8 mouse cellular contexts compared by ENCODE assay signal in the genomic region with DNA sequence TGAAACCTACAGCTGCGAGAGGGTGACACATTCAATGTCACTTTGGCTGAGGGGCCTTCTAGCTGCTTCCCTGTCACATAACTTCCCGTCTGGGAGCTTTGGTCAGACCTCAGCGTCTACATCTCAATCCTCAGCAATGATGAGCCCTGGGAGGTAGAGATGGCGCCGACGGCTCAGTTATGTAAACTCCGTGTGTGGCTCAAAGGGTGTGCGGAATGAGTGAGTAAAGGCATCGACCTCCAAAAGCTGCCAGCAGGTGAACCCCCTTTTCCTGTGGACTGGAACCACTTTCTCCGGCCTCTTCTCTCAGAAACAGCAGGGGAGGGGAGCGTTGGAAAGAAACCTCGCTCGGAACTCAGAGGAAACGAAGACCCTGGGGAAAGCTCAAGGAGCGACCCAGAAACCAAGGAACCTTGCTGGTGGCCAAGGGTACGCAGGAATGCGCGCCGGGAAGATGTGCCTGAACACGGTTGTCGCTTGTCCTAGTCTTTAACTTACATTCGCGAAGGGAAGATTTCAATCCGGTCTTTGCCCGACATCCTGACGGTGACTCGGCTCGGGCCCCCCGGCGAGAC. TPM values are rescaled to one million over a fixed set of nuclear protein-coding genes. Genes with fewer than 3 reads are reported as not detected.
DNase-seq lines count a peak whose midpoint lies in the region; ATAC-seq and TF ChIP-seq lines count a peak whose summit lies in the region.

No protein-coding gene starts in this region.

- peak overlapping the region; percentile 89 for H3K4me2 ChIP-seq in kidney, embryonic 14.5 days (replicated peaks; ENCODE audit: low read depth, low read length)
- peak overlapping the region; percentile 92 for H3K4me2 ChIP-seq in embryonic facial prominence, embryonic 13.5 days
- peak overlapping the region; percentile 82 for H3K4me2 ChIP-seq in intestine, embryonic 15.5 days (replicated peaks)
- H3K4me2 ChIP-seq in midbrain, postnatal 0 days (ENCODE audit: low read depth, low read length, poor library complexity, severe bottlenecking) = peak overlapping the region; percentile 86

- H3K4me3 ChIP-seq in kidney, embryonic 14.5 days (ENCODE audit: low read length) = peak overlapping the region; percentile 90
- peak overlapping the region; percentile 98 for H3K4me3 ChIP-seq in ES-Bruce4 (ENCODE audit: low read depth, low read length)
- peak overlapping the region; percentile 64 for H3K4me3 ChIP-seq in embryonic facial prominence, embryonic 13.5 days
- H3K4me3 ChIP-seq in intestine, embryonic 15.5 days (replicated peaks) = peak overlapping the region; percentile 80
- H3K4me3 ChIP-seq in midbrain, postnatal 0 days (ENCODE audit: low read depth, low read length) = peak overlapping the region; percentile 89

- peak overlapping the region; percentile 62; the same call in 1 of the 2 replicates for H3K27ac ChIP-seq in kidney, embryonic 14.5 days (ENCODE audit: low read depth, low read length)
- peak overlapping the region; percentile 12; the same call in 1 of the 2 replicates for H3K27ac ChIP-seq in ES-Bruce4 (ENCODE audit: insufficient read depth, low read length)
- peak overlapping the region; percentile 55 for H3K27ac ChIP-seq in embryonic facial prominence, embryonic 13.5 days
- peak overlapping the region; percentile 58; the same call in 1 of the 2 replicates for H3K27ac ChIP-seq in intestine, embryonic 15.5 days
- H3K27ac ChIP-seq in midbrain, postnatal 0 days (ENCODE audit: low read depth, low read length) = peak overlapping the region; percentile 74

- H3K36me3 ChIP-seq in kidney, embryonic 14.5 days (ENCODE audit: control insufficient read depth, insufficient read depth, low read length) = peaks cover 8% of the 10 kb centered on the region; the same call in 1 of the 2 replicates
- H3K36me3 ChIP-seq in ES-Bruce4 (ENCODE audit: control insufficient read depth, insufficient read depth, low read length, poor library complexity, severe bottlenecking) = peaks cover 6% of the 10 kb centered on the region
- peaks cover 12% of the 10 kb centered on the region for H3K36me3 ChIP-seq in embryonic facial prominence, embryonic 13.5 days
- 0 out of 2 replicates have a peak, but pooled peaks cover 2% of the 10 kb centered on the region for H3K36me3 ChIP-seq in intestine, embryonic 15.5 days
- no peaks in the 10 kb centered on the region for H3K36me3 ChIP-seq in midbrain, postnatal 0 days (ENCODE audit: insufficient read depth, low read length)

- H3K9ac ChIP-seq in kidney, embryonic 14.5 days (ENCODE audit: low read depth, low read length) = peak overlapping the region; percentile 81
- peak overlapping the region; percentile 85 for H3K9ac ChIP-seq in ES-Bruce4 (ENCODE audit: low read depth, poor library complexity, severe bottlenecking)
- peak overlapping the region; percentile 79 for H3K9ac ChIP-seq in embryonic facial prominence, embryonic 13.5 days
- H3K9ac ChIP-seq in intestine, embryonic 15.5 days = peak overlapping the region; percentile 72
- peak overlapping the region; percentile 79 for H3K9ac ChIP-seq in midbrain, postnatal 0 days (replicated peaks; ENCODE audit: low read length, poor library complexity, severe bottlenecking)

- TF ChIP-seq POLR2A in ES-Bruce4 (IDR thresholded peaks at IDR 0.05; ENCODE audit: insufficient read depth, low read length) = no peak

- no peaks in the 10 kb centered on the region for H3K9me3 ChIP-seq in kidney, embryonic 14.5 days (ENCODE audit: control insufficient read depth, low read length)
- no peaks in the 10 kb centered on the region for H3K9me3 ChIP-seq in ES-Bruce4 (replicated peaks; ENCODE audit: control insufficient read depth, insufficient read depth, low read length, poor library complexity, severe bottlenecking)
- no peaks in the 10 kb centered on the region for H3K9me3 ChIP-seq in embryonic facial prominence, embryonic 13.5 days
- H3K9me3 ChIP-seq in intestine, embryonic 15.5 days = no peaks in the 10 kb centered on the region
- no peaks in the 10 kb centered on the region for H3K9me3 ChIP-seq in midbrain, postnatal 0 days (ENCODE audit: low read length)

- WGBS in kidney, embryonic 14.5 days = 1% methylated on average over 30 of the region's 30 CpGs
- WGBS in embryonic facial prominence, embryonic 13.5 days = under 1% methylated on average over 30 of the region's 30 CpGs
- 1% methylated on average over 30 of the region's 30 CpGs for WGBS in intestine, embryonic 15.5 days
- 1% methylated on average over 30 of the region's 30 CpGs for WGBS in midbrain, postnatal 0 days

- no peak for TF ChIP-seq CTCF in ES-Bruce4 (IDR thresholded peaks at IDR 0.05; ENCODE audit: low read depth, low read length)
- TF ChIP-seq CTCF in midbrain, postnatal 0 days (IDR thresholded peaks at IDR 0.05) = no peak

- H3K4me1 ChIP-seq in kidney, embryonic 14.5 days (ENCODE audit: control insufficient read depth, insufficient read depth, low read length) = peaks cover 11% of the 10 kb centered on the region
- H3K4me1 ChIP-seq in ES-Bruce4 (ENCODE audit: control insufficient read depth, insufficient read depth, low read length) = no peaks in the 10 kb centered on the region
- peaks cover 21% of the 10 kb centered on the region for H3K4me1 ChIP-seq in embryonic facial prominence, embryonic 13.5 days
- H3K4me1 ChIP-seq in intestine, embryonic 15.5 days (replicated peaks) = peaks cover 3% of the 10 kb centered on the region
- H3K4me1 ChIP-seq in midbrain, postnatal 0 days (ENCODE audit: insufficient read depth, low read length) = peaks cover 16% of the 10 kb centered on the region; the same call in 1 of the 2 replicates

- ATAC-seq in kidney, embryonic 14.5 days (ENCODE audit: low FRiP score, low TSS enrichment) = peak; percentile 3; the same call in 1 of the 2 replicates
- peak; percentile 12 for ATAC-seq in embryonic facial prominence, embryonic 13.5 days (ENCODE audit: insufficient number of reproducible peaks, insufficient read depth, low FRiP score, low TSS enrichment, low read depth)
- ATAC-seq in intestine, embryonic 15.5 days = peak; percentile 16
- ATAC-seq in midbrain, postnatal 0 days (ENCODE audit: low FRiP score) = peak; percentile 41; the same call in 1 of the 2 replicates

- no peak for TF ChIP-seq EP300 in ES-Bruce4 (IDR thresholded peaks at IDR 0.05; ENCODE audit: insufficient read depth, low read depth, low read length)

- H3K27me3 ChIP-seq in kidney, embryonic 14.5 days (ENCODE audit: control insufficient read depth, insufficient read depth, low read length) = no peaks in the 10 kb centered on the region
- no peaks in the 10 kb centered on the region for H3K27me3 ChIP-seq in ES-Bruce4 (ENCODE audit: control insufficient read depth, insufficient read depth, low read length, poor library complexity, severe bottlenecking)
- H3K27me3 ChIP-seq in embryonic facial prominence, embryonic 13.5 days = no peaks in the 10 kb centered on the region
- no peaks in the 10 kb centered on the region for H3K27me3 ChIP-seq in intestine, embryonic 15.5 days (replicated peaks)
- no peaks in the 10 kb centered on the region for H3K27me3 ChIP-seq in midbrain, postnatal 0 days (ENCODE audit: insufficient read depth, low read length)

- DNase-seq in kidney, adult 9 months = no peak
- peak; percentile 2 for DNase-seq in midbrain, postnatal 0 days (ENCODE audit: low spot score)
- DNase-seq in embryo, embryonic 9.5 days (ENCODE audit: extremely low spot score) = no peak
- DNase-seq in cerebellum, adult 11-12 months = no peak

RNA-seq across cellular contexts. Expression of gene Atp6v1d, which starts 0.4 kb away (rescaled TPM):
- 65.2 and 81.8 TPM in 2 replicates for polyA plus RNA-seq in kidney, embryonic 14.5 days (2014; fragmentation: Nextera tagmentation; extraction: Ambion mirVana)
- 77.8 and 83.9 TPM in 2 replicates for polyA plus RNA-seq in ES-Bruce4 (2011; ENCODE audit: insufficient read depth, insufficient read length, low read depth, missing spikeins)
- 67.1 and 70.3 TPM in 2 replicates for polyA plus RNA-seq in embryonic facial prominence, embryonic 13.5 days (2015; fragmentation: Nextera tagmentation; extraction: Ambion mirVana)
- polyA plus RNA-seq in intestine, embryonic 15.5 days (2015; fragmentation: Nextera tagmentation; extraction: Ambion mirVana) = 50.6 and 61.1 TPM in 2 replicates
- 48.1 and 86.9 TPM in 2 replicates for total RNA-seq in midbrain, postnatal 0 days (2014; rRNA removed)
- polyA plus RNA-seq in midbrain, postnatal 0 days (2015; fragmentation: Nextera tagmentation; extraction: Ambion mirVana) = 197 TPM in 2 replicates

RNA-seq across cellular contexts. Expression of gene Eif2s1, which starts 0.6 kb away (rescaled TPM):
- polyA plus RNA-seq in kidney, embryonic 14.5 days (2014; fragmentation: Nextera tagmentation; extraction: Ambion mirVana) = 245 and 270 TPM in 2 replicates
- 214 and 231 TPM in 2 replicates for polyA plus RNA-seq in ES-Bruce4 (2011; ENCODE audit: insufficient read depth, insufficient read length, low read depth, missing spikeins)
- polyA plus RNA-seq in embryonic facial prominence, embryonic 13.5 days (2015; fragmentation: Nextera tagmentation; extraction: Ambion mirVana) = 196 and 205 TPM in 2 replicates
- 227 and 228 TPM in 2 replicates for polyA plus RNA-seq in intestine, embryonic 15.5 days (2015; fragmentation: Nextera tagmentation; extraction: Ambion mirVana)
- 35.1 and 47.0 TPM in 2 replicates for total RNA-seq in midbrain, postnatal 0 days (2014; rRNA removed)
- 80.5 and 86.3 TPM in 2 replicates for polyA plus RNA-seq in midbrain, postnatal 0 days (2015; fragmentation: Nextera tagmentation; extraction: Ambion mirVana)

RNA-seq across cellular contexts. Expression of gene Plek2, which starts 45.8 kb away (rescaled TPM):
- polyA plus RNA-seq in kidney, embryonic 14.5 days (2014; fragmentation: Nextera tagmentation; extraction: Ambion mirVana) = 3.5 and 3.6 TPM in 2 replicates
- polyA plus RNA-seq in ES-Bruce4 (2011; ENCODE audit: insufficient read depth, insufficient read length, low read depth, missing spikeins) = 3.0 and 4.1 TPM in 2 replicates
- 4.2 and 5.1 TPM in 2 replicates for polyA plus RNA-seq in embryonic facial prominence, embryonic 13.5 days (2015; fragmentation: Nextera tagmentation; extraction: Ambion mirVana)
- polyA plus RNA-seq in intestine, embryonic 15.5 days (2015; fragmentation: Nextera tagmentation; extraction: Ambion mirVana) = 24.3 and 24.9 TPM in 2 replicates
- 2.0 and 3.8 TPM in 2 replicates for total RNA-seq in midbrain, postnatal 0 days (2014; rRNA removed)
- polyA plus RNA-seq in midbrain, postnatal 0 days (2015; fragmentation: Nextera tagmentation; extraction: Ambion mirVana) = 3.2 and 4.0 TPM in 2 replicates

Comparison
In these comparisons a context has a peak if more than half of its experiments do, and no peak if none do; other contexts are left out.
1. H3K27ac ChIP-seq: peak in every context shown above with its lines; median percentile 74 in midbrain, postnatal 0 days; 62 in kidney, embryonic 14.5 days; 58 in intestine, embryonic 15.5 days; 55 in embryonic facial prominence, embryonic 13.5 days; 12 in ES-Bruce4.